Mouse (Mus musculus) spleen, adult 2 months (tissue): ENCODE data around the gene Ror2. TPM values are rescaled to one million over a fixed set of nuclear protein-coding genes. Genes with fewer than 3 reads are reported as not detected.

ENCODE experiments used
- DNase-seq, 2 experiments: peaks; one replicate each; pipeline versions ENCODE4 v3.0.0 to v3.0.0-alpha.2; 2012 to 2021; ENCODE audit warnings: low spot score in 2 of 2, low read depth in 1 of 2
- H3K27ac ChIP-seq: fragments of 200-500 bp; 2 replicates; pipeline ENCODE4 v1.5.1; 2012; ENCODE audit warnings: low read length, inconsistent platforms; ENCODE audit not compliant: insufficient read depth
- H3K27me3 ChIP-seq: fragments of 200-500 bp; 2 replicates; pipeline ENCODE4 v1.6.1; 2012; ENCODE audit warnings: mild to moderate bottlenecking, moderate library complexity, low read length, inconsistent platforms; ENCODE audit not compliant: control insufficient read depth, insufficient read depth
- H3K36me3 ChIP-seq: fragments of 200-500 bp; 2 replicates; pipeline ENCODE4 v1.6.1; 2012; ENCODE audit warnings: mild to moderate bottlenecking, low read length, inconsistent platforms; ENCODE audit not compliant: control insufficient read depth, insufficient read depth
- H3K4me1 ChIP-seq: fragments of 200-500 bp; 2 replicates; pipeline ENCODE4 v1.6.1; 2011; ENCODE audit warnings: inconsistent platforms; ENCODE audit not compliant: control insufficient read depth, insufficient read depth, insufficient read length
- H3K4me3 ChIP-seq: fragments of 200-500 bp; 2 replicates; pipeline ENCODE4 v1.5.1; 2011; ENCODE audit warnings: mild to moderate bottlenecking, inconsistent platforms; ENCODE audit not compliant: insufficient read depth, insufficient read length; ENCODE audit errors: extremely low read depth
- CTCF ChIP-seq: fragments of 200-500 bp; IDR thresholded peaks from 2 replicates; pipeline ENCODE4 v1.5.1; 2011; ENCODE audit warnings: mild to moderate bottlenecking, inconsistent platforms; ENCODE audit not compliant: insufficient read depth, insufficient read length, insufficient replicate concordance; ENCODE audit errors: extremely low read depth
- POLR2A ChIP-seq: fragments of 200-500 bp; IDR thresholded peaks from 2 replicates; pipeline ENCODE4 v1.6.1; 2011; ENCODE audit warnings: low read depth, low read length, inconsistent platforms
- WGBS: fragments of 180-500 bp; shearing (Covaris S2); methylation state at CpG from one replicate; pipeline ENCODE4 v1.1.7; 2018; 5-methylcytosine and 5-hydroxymethylcytosine counted together
- polyA plus RNA-seq: library from polyadenylated mRNA; depleted of rRNA; stranded (reverse); fragments of >200 nt; gene quantifications from 2 replicates; pipeline ENCODE4 v1.2.3, GENCODE M21; 2012

Gene Ror2
- polyA plus RNA-seq, 1 experiment, result 2.3 TPM

GRCm38 (mm10) chr13:53163671-53164070, 122.3 kb downstream of the Ror2 start:
- 39% methylated on average over 10 of the region's 10 CpGs for WGBS
- H3K27me3 ChIP-seq, result no peaks in the 10 kb centered on the region
- no peak overlapping the region for H3K27ac ChIP-seq
- no peak overlapping the region for H3K4me3 ChIP-seq
- DNase-seq, result no peak
- H3K36me3 ChIP-seq, result no peaks in the 10 kb centered on the region
- TF ChIP-seq CTCF, result no peak
- TF ChIP-seq POLR2A, result no peak
- H3K4me1 ChIP-seq, result no peaks in the 10 kb centered on the region

- no peaks in the 10 kb centered on the region for H3K27me3 ChIP-seq
- no peaks in the 10 kb centered on the region for H3K36me3 ChIP-seq
- no peak overlapping the region for H3K27ac ChIP-seq
- TF ChIP-seq CTCF (no peak), POLR2A (no peak)
- no peak for DNase-seq
- 67% methylated on average over 8 of the region's 8 CpGs for WGBS
- no peak overlapping the region for H3K4me3 ChIP-seq
- H3K4me1 ChIP-seq, result no peaks in the 10 kb centered on the region
These were observed 122.9 kb downstream of the Ror2 start for GRCm38 (mm10) chr13:53163060-53163459.

GRCm38 (mm10) chr13:53159501-53159900, 126.4 kb downstream of the Ror2 start:
- WGBS, result 91% methylated on average over 6 of the region's 6 CpGs
- no peaks in the 10 kb centered on the region for H3K27me3 ChIP-seq
- DNase-seq, result no peak
- no peak overlapping the region for H3K27ac ChIP-seq
- no peak for TF ChIP-seq CTCF
- no peak for TF ChIP-seq POLR2A
- no peak overlapping the region for H3K4me3 ChIP-seq
- no peaks in the 10 kb centered on the region for H3K4me1 ChIP-seq
- no peaks in the 10 kb centered on the region for H3K36me3 ChIP-seq

- 81% methylated on average over 9 of the region's 9 CpGs for WGBS
- Histone ChIP-seq H3K4me1 (no peaks in the 10 kb centered on the region), H3K27me3 (no peaks in the 10 kb centered on the region), H3K4me3 (no peak overlapping the region), H3K36me3 (no peaks in the 10 kb centered on the region), H3K27ac (no peak overlapping the region)
- TF ChIP-seq POLR2A (no peak), CTCF (no peak)
- DNase-seq, result no peak
These were observed 127.4 kb downstream of the Ror2 start for GRCm38 (mm10) chr13:53158405-53159005.

- TF ChIP-seq CTCF (no peak), POLR2A (no peak)
- DNase-seq, result no peak
- no peaks in the 10 kb centered on the region for H3K4me1 ChIP-seq
- H3K36me3 ChIP-seq, result no peaks in the 10 kb centered on the region
- no peak overlapping the region for H3K4me3 ChIP-seq
- H3K27ac ChIP-seq, result no peak overlapping the region
- no peaks in the 10 kb centered on the region for H3K27me3 ChIP-seq
- WGBS, result 88% methylated on average over 15 of the region's 15 CpGs
These were observed 129.0 kb downstream of the Ror2 start for GRCm38 (mm10) chr13:53156911-53157310.

GRCm38 (mm10) chr13:53156282-53156681, 129.6 kb downstream of the Ror2 start:
- no peak overlapping the region for H3K27ac ChIP-seq
- DNase-seq, result no peak
- TF ChIP-seq POLR2A (no peak), CTCF (no peak)
- no peaks in the 10 kb centered on the region for H3K36me3 ChIP-seq
- no peaks in the 10 kb centered on the region for H3K27me3 ChIP-seq
- WGBS, result 85% methylated on average over 6 of the region's 6 CpGs
- H3K4me1 ChIP-seq, result no peaks in the 10 kb centered on the region
- H3K4me3 ChIP-seq, result no peak overlapping the region

GRCm38 (mm10) chr13:53145511-53145910, 140.4 kb downstream of the Ror2 start:
- Histone ChIP-seq H3K27ac (no peak overlapping the region), H3K36me3 (no peaks in the 10 kb centered on the region), H3K4me3 (no peak overlapping the region), H3K27me3 (no peaks in the 10 kb centered on the region), H3K4me1 (no peaks in the 10 kb centered on the region)
- WGBS, result 79% methylated on average over 3 of the region's 3 CpGs
- no peak for TF ChIP-seq CTCF
- no peak for TF ChIP-seq POLR2A
- DNase-seq, result no peak
